Mouse (Mus musculus) heart, postnatal 0 days (tissue): ENCODE data around the gene Caml.
"Not testable (repeated sequence)": the region's sequence is repeated elsewhere in the genome, so short reads cannot be mapped to it uniquely, and the experiment has no call there.

ENCODE experiments used
- CTCF ChIP-seq: IDR thresholded peaks from 2 replicates; pipeline ENCODE4 v1.5.1; 2016; ENCODE audit warnings: antibody characterized with exemption, control low read depth, low read depth
- EP300 ChIP-seq: IDR thresholded peaks from 2 replicates; pipeline ENCODE4 v1.6.1; 2016; ENCODE audit warnings: antibody characterized with exemption, low read depth

GRCm38 (mm10) chr13:55576872-55577271, 45.9 kb upstream of the Caml start:
- TF ChIP-seq CTCF, EP300: not testable (repeated sequence)
